Mouse (Mus musculus): Measurements from ENCODE around the gene Pgm5. TPM values are rescaled to one million over a fixed set of nuclear protein-coding genes. Genes with fewer than 3 reads are reported as not detected.
A peak's percentile ranks its signal among the peaks of the same experiment; 100 is the strongest.
"Not testable (repeated sequence)": the region's sequence is repeated elsewhere in the genome, so short reads cannot be mapped to it uniquely, and the experiment has no call there.

Pgm5 gene
- polyA plus RNA-seq, 1 experiment from 2014 or later: 2.9 TPM

- H3K9ac ChIP-seq: no peak overlapping the region
- no peak overlapping the region for H3K4me2 ChIP-seq
- no peak for TF ChIP-seq CTCF (IDR thresholded peaks at IDR 0.05; ENCODE audit: low read depth)
- DNase-seq (no peak), ATAC-seq (ENCODE audit: insufficient read depth) (no peak)
- H3K27me3 ChIP-seq (ENCODE audit: insufficient read depth, low read length): peaks cover 71% of the 10 kb centered on the region
- H3K27ac ChIP-seq (ENCODE audit: low read depth): no peak overlapping the region
- no peak overlapping the region for H3K4me3 ChIP-seq (ENCODE audit: low read depth, low read length)
- no peaks in the 10 kb centered on the region for H3K9me3 ChIP-seq (ENCODE audit: low read depth, low read length)
- no peaks in the 10 kb centered on the region for H3K4me1 ChIP-seq (ENCODE audit: insufficient read depth)
- no peaks in the 10 kb centered on the region for H3K36me3 ChIP-seq (ENCODE audit: insufficient read depth)
- 16% methylated on average over 4 of the region's 4 CpGs for WGBS
Observed at GRCm38 (mm10) chr19:24896536-24896935, 34.9 kb upstream of the Pgm5 start.

GRCm38 (mm10) chr19:24886888-24887287, 25.2 kb upstream of the Pgm5 start:
- no peak for TF ChIP-seq CTCF (IDR thresholded peaks at IDR 0.05; ENCODE audit: low read depth)
- no peak overlapping the region for H3K9ac ChIP-seq
- H3K36me3 ChIP-seq (ENCODE audit: insufficient read depth): no peaks in the 10 kb centered on the region
- WGBS: 56% methylated on average over 3 of the region's 3 CpGs
- no peak for DNase-seq
- H3K4me2 ChIP-seq: no peak overlapping the region
- H3K4me3 ChIP-seq (ENCODE audit: low read depth, low read length): no peak overlapping the region
- H3K4me1 ChIP-seq (ENCODE audit: insufficient read depth): no peaks in the 10 kb centered on the region
- H3K9me3 ChIP-seq (ENCODE audit: low read depth, low read length): no peaks in the 10 kb centered on the region
- H3K27ac ChIP-seq (ENCODE audit: low read depth): no peak overlapping the region
- peaks cover 9% of the 10 kb centered on the region; the same call in 1 of the 2 replicates for H3K27me3 ChIP-seq (ENCODE audit: insufficient read depth, low read length)
- ATAC-seq (ENCODE audit: insufficient read depth): no peak

DNA sequence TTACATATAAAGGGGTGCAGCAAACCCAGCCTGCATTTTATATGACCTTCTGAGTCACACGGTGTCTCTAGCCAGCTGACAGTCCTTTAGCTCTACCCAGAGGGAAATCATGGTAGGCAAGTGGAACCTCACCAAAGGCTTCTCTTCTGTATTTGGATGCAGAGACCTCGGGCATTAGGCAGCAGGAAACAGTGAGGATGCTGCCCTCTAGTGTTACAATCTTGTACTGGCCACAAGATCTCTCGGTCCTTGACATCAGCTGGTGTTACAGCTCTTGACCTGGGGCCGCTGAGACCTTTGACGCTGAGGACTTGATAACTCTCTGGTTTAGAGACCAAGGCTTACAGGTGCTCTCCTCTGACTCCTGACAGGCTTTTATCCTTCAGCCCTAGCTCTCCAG, 23.8 kb upstream of the Pgm5 start:
- no peak overlapping the region for H3K4me2 ChIP-seq

GRCm38 (mm10) chr19:24881237-24881636, 19.6 kb upstream of the Pgm5 start:
- no peak for TF ChIP-seq CTCF (IDR thresholded peaks at IDR 0.05; ENCODE audit: low read depth)
- Histone ChIP-seq H3K27ac (ENCODE audit: low read depth) (no peak overlapping the region), H3K27me3 (ENCODE audit: insufficient read depth, low read length) (peaks cover 7% of the 10 kb centered on the region; the same call in 1 of the 2 replicates), H3K9ac (no peak overlapping the region), H3K4me1 (ENCODE audit: insufficient read depth) (no peaks in the 10 kb centered on the region), H3K4me2 (no peak overlapping the region), H3K36me3 (ENCODE audit: insufficient read depth) (no peaks in the 10 kb centered on the region), H3K4me3 (ENCODE audit: low read depth, low read length) (no peak overlapping the region), H3K9me3 (ENCODE audit: low read depth, low read length) (no peaks in the 10 kb centered on the region)
- peak; percentile 56; the same call in 1 of the 2 replicates for ATAC-seq (ENCODE audit: insufficient read depth)
- peak; percentile 62 for DNase-seq
- WGBS: 32% methylated on average over 4 of the region's 4 CpGs

More for the DNA sequence above, 23.8 kb upstream of the Pgm5 start:
- 10% methylated on average over 5 of the region's 5 CpGs for WGBS
- Histone ChIP-seq H3K27ac (ENCODE audit: low read depth) (no peak overlapping the region), H3K9me3 (ENCODE audit: low read depth, low read length) (no peaks in the 10 kb centered on the region), H3K4me1 (ENCODE audit: insufficient read depth) (no peaks in the 10 kb centered on the region), H3K4me3 (ENCODE audit: low read depth, low read length) (no peak overlapping the region), H3K36me3 (ENCODE audit: insufficient read depth) (no peaks in the 10 kb centered on the region), H3K9ac (no peak overlapping the region), H3K27me3 (ENCODE audit: insufficient read depth, low read length) (peaks cover 7% of the 10 kb centered on the region; the same call in 1 of the 2 replicates)
- DNase-seq (peak; percentile 88), ATAC-seq (ENCODE audit: insufficient read depth) (no peak)
- TF ChIP-seq CTCF (IDR thresholded peaks at IDR 0.05; ENCODE audit: low read depth): peak; percentile 94

- 59% methylated on average over 23 of the region's 26 CpGs for WGBS
- not testable (repeated sequence) for H3K4me2 ChIP-seq; H3K9me3 ChIP-seq (ENCODE audit: low read depth, low read length); H3K36me3 ChIP-seq (ENCODE audit: insufficient read depth); H3K4me1 ChIP-seq (ENCODE audit: insufficient read depth); H3K4me3 ChIP-seq (ENCODE audit: low read depth, low read length); H3K27ac ChIP-seq (ENCODE audit: low read depth); DNase-seq; H3K27me3 ChIP-seq (ENCODE audit: insufficient read depth, low read length); H3K9ac ChIP-seq
- ATAC-seq (ENCODE audit: insufficient read depth): 0 out of 2 replicates have a peak, but pooled peaks have one; percentile 23
Observed at GRCm38 (mm10) chr19:24875129-24875870, 13.6 kb upstream of the Pgm5 start, which contains the start of gene Gm10053. Gene Gm10053, plus strand, starts transcription at chr19:24875686.

DNA sequence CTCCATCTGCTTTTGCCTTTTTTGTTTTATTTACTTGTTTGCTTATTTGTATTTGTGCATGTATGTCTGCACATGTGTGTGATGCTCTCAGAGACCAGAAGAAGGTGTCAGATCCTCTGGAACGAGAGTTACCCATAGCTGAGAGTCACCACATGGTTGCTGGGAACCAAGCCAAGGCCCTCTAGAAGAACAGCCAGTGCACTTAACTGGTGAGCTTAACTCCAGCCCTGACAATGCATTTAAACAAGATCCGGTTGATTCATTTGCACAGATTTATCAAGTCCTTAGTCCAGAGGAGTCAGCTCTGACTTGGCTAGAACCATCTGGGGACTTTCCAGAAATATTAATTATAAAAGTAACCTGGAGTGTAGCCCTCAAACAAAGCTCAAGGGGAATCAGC, 12.2 kb upstream of the Pgm5 start:
- ATAC-seq (ENCODE audit: insufficient read depth) (peak; percentile 45; the same call in 1 of the 2 replicates), DNase-seq (peak; percentile 80)
- Histone ChIP-seq H3K4me2 (no peak overlapping the region), H3K4me1 (ENCODE audit: insufficient read depth) (0 out of 2 replicates have a peak, but pooled peaks cover 4% of the 10 kb centered on the region), H3K27me3 (ENCODE audit: insufficient read depth, low read length) (no peaks in the 10 kb centered on the region), H3K4me3 (ENCODE audit: low read depth, low read length) (no peak overlapping the region), H3K36me3 (ENCODE audit: insufficient read depth) (no peaks in the 10 kb centered on the region), H3K9ac (no peak overlapping the region), H3K27ac (ENCODE audit: low read depth) (no peak overlapping the region), H3K9me3 (ENCODE audit: low read depth, low read length) (no peaks in the 10 kb centered on the region)
- TF ChIP-seq CTCF (IDR thresholded peaks at IDR 0.05; ENCODE audit: low read depth): no peak
- 22% methylated on average over 2 of the region's 2 CpGs for WGBS

DNA sequence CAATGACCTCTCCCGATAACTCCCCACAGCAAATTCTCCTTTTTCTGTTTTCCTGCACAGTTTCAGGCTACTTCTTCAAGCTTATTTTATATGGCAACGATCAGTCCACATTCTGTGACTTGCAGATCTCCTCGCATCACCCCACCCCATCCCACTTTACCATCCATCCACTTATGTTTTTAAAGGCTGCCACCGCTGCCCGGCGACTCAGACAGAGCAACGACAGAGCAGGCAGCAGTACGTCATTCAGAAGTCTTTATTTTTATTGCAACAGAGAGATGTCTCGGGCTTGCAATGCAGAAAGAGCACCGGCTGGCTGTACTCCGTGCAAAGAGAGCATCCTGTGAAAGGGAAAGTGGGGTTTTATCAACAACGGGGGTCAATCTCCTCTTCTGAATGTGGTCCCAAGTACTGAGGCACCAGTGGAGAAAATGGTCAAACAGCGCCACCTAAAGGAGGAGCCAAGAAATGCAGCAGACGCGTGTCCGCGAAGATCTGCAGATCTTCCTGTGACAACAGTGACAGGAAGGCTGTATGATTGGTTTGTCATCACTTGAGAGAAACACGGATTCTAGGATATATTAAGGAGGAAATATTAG, 9.5 kb upstream of the Pgm5 start:
- Histone ChIP-seq H3K4me1 (ENCODE audit: insufficient read depth) (0 out of 2 replicates have a peak, but pooled peaks cover 4% of the 10 kb centered on the region), H3K4me2 (peak overlapping the region; percentile 55), H3K27me3 (ENCODE audit: insufficient read depth, low read length) (no peaks in the 10 kb centered on the region), H3K9me3 (ENCODE audit: low read depth, low read length) (no peaks in the 10 kb centered on the region; the same call in 1 of the 2 replicates), H3K9ac (no peak overlapping the region; the same call in 1 of the 2 replicates), H3K36me3 (ENCODE audit: insufficient read depth) (no peaks in the 10 kb centered on the region), H3K4me3 (ENCODE audit: low read depth, low read length) (peak overlapping the region; percentile 24), H3K27ac (ENCODE audit: low read depth) (no peak overlapping the region)
- peak; percentile 98 for TF ChIP-seq CTCF (IDR thresholded peaks at IDR 0.05; ENCODE audit: low read depth)
- 13% methylated on average over 18 of the region's 18 CpGs for WGBS
- peak; percentile 73 for ATAC-seq (ENCODE audit: insufficient read depth)
- DNase-seq: peak; percentile 95
